Mouse (Mus musculus) C2C12 (cell line): Measurements from ENCODE around the gene Actn1. TPM values are rescaled to one million over a fixed set of nuclear protein-coding genes. Genes with fewer than 3 reads are reported as not detected.
"Not testable (repeated sequence)": the region's sequence is repeated elsewhere in the genome, so short reads cannot be mapped to it uniquely, and the experiment has no call there.

Experiments
- H3K27me3 ChIP-seq: one replicate; pipeline ENCODE4 v1.6.1; 2011; ENCODE audit not compliant: control insufficient read depth, insufficient read depth, insufficient read length
- H3K36me3 ChIP-seq: one replicate; pipeline ENCODE4 v1.6.1; 2011; ENCODE audit not compliant: control insufficient read depth, insufficient read depth
- H3K4me3 ChIP-seq: one replicate; pipeline ENCODE4 v1.5.1; 2011; ENCODE audit warnings: mild to moderate bottlenecking, control low read depth; ENCODE audit not compliant: poor library complexity, insufficient read depth, severe bottlenecking
- H3K79me2 ChIP-seq: one replicate; pipeline ENCODE4 v1.6.1; 2011; ENCODE audit not compliant: control insufficient read depth, insufficient read depth
- H3K79me3 ChIP-seq: one replicate; pipeline ENCODE4 v1.6.1; 2011; ENCODE audit warnings: low read depth, control low read depth
- H3ac ChIP-seq: one replicate; pipeline ENCODE3; 2011; ENCODE audit warnings: low read depth; ENCODE audit not compliant: control insufficient read depth, insufficient read length
- CEBPB ChIP-seq: IDR thresholded peaks from one replicate; pipeline ENCODE4 v1.6.1; 2011; ENCODE audit warnings: low read depth, mild to moderate bottlenecking, control low read depth, moderate library complexity
- CTCF ChIP-seq: IDR thresholded peaks from one replicate; pipeline ENCODE4 v1.5.1; 2011; ENCODE audit not compliant: control insufficient read depth, insufficient read depth, insufficient read length
- FOSL1 ChIP-seq: IDR thresholded peaks from one replicate; pipeline ENCODE4 v1.8.0; 2011; ENCODE audit warnings: mild to moderate bottlenecking, low read length; ENCODE audit not compliant: poor library complexity, insufficient read depth, severe bottlenecking
- MAX ChIP-seq: IDR thresholded peaks from one replicate; pipeline ENCODE4 v1.6.1; 2011; ENCODE audit warnings: mild to moderate bottlenecking, control low read depth
- MYOD1 ChIP-seq: IDR thresholded peaks from one replicate; pipeline ENCODE4 v1.6.1; 2011; ENCODE audit warnings: low read depth; ENCODE audit not compliant: control insufficient read depth, insufficient read length
- MYOG ChIP-seq: IDR thresholded peaks from one replicate; pipeline ENCODE4 v1.6.1; 2011; ENCODE audit not compliant: control insufficient read depth, insufficient read length; ENCODE audit errors: extremely low read depth
- USF1 ChIP-seq: IDR thresholded peaks from one replicate; pipeline ENCODE4 v1.6.1; 2011; ENCODE audit warnings: low read depth, mild to moderate bottlenecking, control low read depth, moderate library complexity
- polyA plus RNA-seq: library from polyadenylated mRNA; unstranded; fragments of >200 nt; fragmentation: generic; extraction: Trizol; gene quantifications from one replicate; pipeline ENCODE4 v1.2.1, GENCODE M21; 2012; ENCODE audit warnings: missing spikeins

Gene Actn1
- polyA plus RNA-seq, 1 experiment: 301 TPM

DNA sequence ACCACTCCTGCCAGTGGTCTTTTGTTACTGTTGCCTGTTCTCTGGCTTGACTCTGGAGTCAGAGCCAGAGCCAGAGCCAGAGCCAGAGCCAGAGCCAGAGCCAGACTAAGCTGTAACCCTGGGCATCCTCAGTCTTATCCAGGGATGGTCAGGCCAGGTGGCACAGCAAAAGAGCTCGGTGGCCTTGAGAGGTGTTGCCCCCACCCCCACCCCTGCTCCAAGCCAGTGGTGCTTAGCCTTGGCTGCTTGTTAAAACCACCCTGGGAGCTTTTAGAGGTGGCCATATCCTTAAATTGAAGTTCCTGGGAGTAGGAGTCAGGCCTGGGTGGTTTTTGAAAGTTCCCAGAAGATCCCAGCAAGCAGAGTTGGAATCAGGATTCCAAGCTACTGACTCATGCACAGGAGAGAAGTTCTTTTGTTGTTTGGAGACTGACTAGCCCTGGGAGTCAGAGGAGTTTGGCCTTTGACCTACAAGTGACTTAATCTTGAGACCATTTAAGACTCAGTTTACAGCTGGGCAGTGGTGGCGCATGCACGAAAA lies 31.8 kb upstream of the Actn1 start:
- no peaks in the 10 kb centered on the region for H3K79me2 ChIP-seq
- H3K36me3 ChIP-seq: no peaks in the 10 kb centered on the region
- H3K4me3 ChIP-seq: no peak overlapping the region
- no peak overlapping the region for H3ac ChIP-seq
- no peak for TF ChIP-seq MAX
- peak; percentile 55 for TF ChIP-seq FOSL1
- H3K79me3 ChIP-seq: no peaks in the 10 kb centered on the region
- H3K27me3 ChIP-seq: no peaks in the 10 kb centered on the region

DNA sequence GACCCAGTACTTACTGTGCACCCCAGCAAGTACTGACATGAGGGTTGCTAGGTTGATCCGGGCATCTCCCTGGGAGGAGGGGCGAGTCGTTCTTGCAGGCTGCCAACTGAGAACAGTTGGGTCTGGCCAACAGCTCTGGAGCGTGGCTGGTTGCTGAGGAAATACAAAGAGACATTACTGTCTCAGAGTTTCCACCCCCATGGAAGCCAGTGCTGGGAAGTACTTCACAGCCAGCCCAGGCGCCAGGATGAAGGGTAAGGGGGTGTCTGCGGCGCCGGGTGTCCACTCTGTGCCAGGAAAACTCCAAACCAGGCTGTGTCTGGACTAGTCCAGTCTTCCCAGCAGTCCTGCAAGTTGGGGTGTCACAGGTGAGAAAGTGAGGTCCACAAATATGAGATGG lies 30.8 kb upstream of the Actn1 start:
- Histone ChIP-seq H3K27me3 (no peaks in the 10 kb centered on the region), H3K36me3 (no peaks in the 10 kb centered on the region), H3K79me3 (no peaks in the 10 kb centered on the region), H3K4me3 (no peak overlapping the region), H3ac (no peak overlapping the region), H3K79me2 (no peaks in the 10 kb centered on the region)
- TF ChIP-seq MAX (no peak), MYOD1 (no peak), CEBPB (no peak), USF1 (no peak), CTCF (no peak), MYOG (no peak), FOSL1 (no peak)

GRCm38 (mm10) chr12:80290483-80290882 lies 30.3 kb upstream of the Actn1 start:
- H3K27me3 ChIP-seq: no peaks in the 10 kb centered on the region
- no peaks in the 10 kb centered on the region for H3K36me3 ChIP-seq
- no peak overlapping the region for H3K4me3 ChIP-seq
- no peaks in the 10 kb centered on the region for H3K79me3 ChIP-seq
- TF ChIP-seq FOSL1: no peak
- TF ChIP-seq USF1: no peak
- no peak for TF ChIP-seq MYOD1
- TF ChIP-seq MAX: no peak
- no peak for TF ChIP-seq CEBPB
- TF ChIP-seq CTCF: no peak
- TF ChIP-seq MYOG: no peak
- H3K79me2 ChIP-seq: no peaks in the 10 kb centered on the region
- H3ac ChIP-seq: no peak overlapping the region

GRCm38 (mm10) chr12:80289722-80290121 lies 29.6 kb upstream of the Actn1 start:
- no peak overlapping the region for H3K4me3 ChIP-seq
- H3K79me3 ChIP-seq: no peaks in the 10 kb centered on the region
- TF ChIP-seq USF1 (no peak), CEBPB (no peak), MYOG (no peak), CTCF (no peak), MYOD1 (no peak), FOSL1 (no peak), MAX (no peak)
- H3ac ChIP-seq: no peak overlapping the region
- no peaks in the 10 kb centered on the region for H3K79me2 ChIP-seq
- H3K27me3 ChIP-seq: no peaks in the 10 kb centered on the region
- H3K36me3 ChIP-seq: no peaks in the 10 kb centered on the region

- Histone ChIP-seq H3K79me3 (no peaks in the 10 kb centered on the region), H3K27me3 (no peaks in the 10 kb centered on the region), H3ac (no peak overlapping the region), H3K79me2 (no peaks in the 10 kb centered on the region), H3K36me3 (no peaks in the 10 kb centered on the region), H3K4me3 (no peak overlapping the region)
- TF ChIP-seq FOSL1 (no peak), USF1 (no peak), MYOD1 (no peak), MAX (no peak), CEBPB (no peak), CTCF (no peak)
Observed at GRCm38 (mm10) chr12:80285890-80286289, 25.7 kb upstream of the Actn1 start.

DNA sequence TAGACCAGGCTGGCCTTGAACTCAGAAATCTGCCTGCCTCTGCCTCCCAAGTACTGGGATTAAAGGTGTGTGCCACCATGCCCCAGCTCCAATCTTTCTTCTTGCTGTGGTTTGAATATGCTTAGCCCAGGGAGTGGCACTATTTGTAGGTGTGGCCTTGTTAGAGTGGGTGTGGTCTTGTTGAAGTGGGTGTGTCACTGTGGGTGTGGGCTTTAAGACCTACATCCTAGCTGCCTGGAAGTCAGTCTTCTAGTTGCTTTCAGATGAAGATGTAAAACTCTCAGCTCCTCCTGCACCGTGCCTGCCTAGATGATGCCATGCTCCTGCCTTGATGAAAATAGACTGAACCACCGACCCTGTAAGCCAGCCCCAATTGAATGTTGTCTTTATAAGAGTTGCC lies 24.1 kb upstream of the Actn1 start:
- not testable (repeated sequence) for H3K4me3 ChIP-seq, H3K79me3 ChIP-seq, H3K36me3 ChIP-seq, H3ac ChIP-seq, H3K79me2 ChIP-seq, H3K27me3 ChIP-seq
